In the genomic region with DNA sequence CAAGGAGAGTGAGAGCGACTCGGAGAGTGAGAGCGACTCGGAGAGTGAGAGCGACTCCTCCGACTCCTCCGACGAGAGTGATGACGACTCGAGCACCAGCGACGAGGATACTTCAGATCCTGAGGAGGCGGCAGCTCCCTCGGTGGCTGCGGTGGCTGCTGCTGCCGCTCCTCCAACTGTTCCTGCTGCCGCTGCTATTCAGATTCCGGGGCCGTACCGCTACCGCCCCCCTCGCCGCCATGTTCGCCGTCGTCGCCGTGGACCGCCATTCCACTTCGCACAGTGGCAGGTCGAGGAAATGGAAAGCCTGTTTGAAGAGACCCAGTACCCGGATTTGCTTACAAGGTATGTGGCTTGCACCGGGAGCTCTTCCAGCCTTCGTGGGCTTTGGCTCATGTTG, we compare ENCODE assay signal across 1 mouse cellular context.
TF ChIP-seq lines count a peak whose summit lies in the region.

No protein-coding gene starts in this region.

TF ChIP-seq in CH12.LX, 34 proteins besides CTCF, POLR2A, EP300 and RAD21 (continued from another document):
- TF ChIP-seq SMC3 (IDR thresholded peaks at IDR 0.05; ENCODE audit: low read depth, low read length) (no peak), PAX5 (IDR thresholded peaks at IDR 0.05; ENCODE audit: low read length) (no peak), ZC3H11A (IDR thresholded peaks at IDR 0.05; ENCODE audit: low read depth, low read length) (no peak), ZNF384 (IDR thresholded peaks at IDR 0.05; ENCODE audit: low read depth, low read length) (no peak), MYC (IDR thresholded peaks at IDR 0.05; ENCODE audit: low read depth, low read length) (no peak), ZKSCAN1 (IDR thresholded peaks at IDR 0.05; ENCODE audit: borderline replicate concordance, low read depth, low read length) (no peak), GABPA (IDR thresholded peaks at IDR 0.05; ENCODE audit: insufficient replicate concordance, low read depth, low read length) (no peak), NELFE (IDR thresholded peaks at IDR 0.05; ENCODE audit: low read depth, low read length) (0 out of 2 replicates have a peak, but pooled peaks have one; percentile 11), MAX (IDR thresholded peaks at IDR 0.05; ENCODE audit: low read length) (peak; percentile 36; the same call in 1 of the 2 replicates), CHD1 (IDR thresholded peaks at IDR 0.05; ENCODE audit: low read depth, low read length) (no peak), POLR2AphosphoS2 (IDR thresholded peaks at IDR 0.05; ENCODE audit: low read depth, low read length) (no peak), MAFK (IDR thresholded peaks at IDR 0.05; ENCODE audit: insufficient replicate concordance, low read length) (no peak), JUN (IDR thresholded peaks at IDR 0.05; ENCODE audit: insufficient read depth, low read depth, low read length) (no peak), CHD2 (IDR thresholded peaks at IDR 0.05; ENCODE audit: low read length) (no peak), ETS1 (conservative IDR thresholded peaks at IDR 0.05; ENCODE audit: low read depth, low read length) (no peak), RCOR1 (conservative IDR thresholded peaks at IDR 0.05; ENCODE audit: low read depth, low read length) (no peak), ZMIZ1 (IDR thresholded peaks at IDR 0.05; ENCODE audit: low read depth, low read length) (no peak), HCFC1 (IDR thresholded peaks at IDR 0.05; ENCODE audit: low read depth, low read length) (0 out of 2 replicates have a peak, but pooled peaks have one; percentile 27), ELF1 (IDR thresholded peaks at IDR 0.05; ENCODE audit: low read depth, low read length) (0 out of 2 replicates have a peak, but pooled peaks have one; percentile 28), TBP (conservative IDR thresholded peaks at IDR 0.05; ENCODE audit: low read depth, low read length) (no peak), SIN3A (IDR thresholded peaks at IDR 0.05; ENCODE audit: low read length) (peak; percentile 69), IRF4 (IDR thresholded peaks at IDR 0.05; ENCODE audit: low read depth, low read length) (no peak), TCF12 (IDR thresholded peaks at IDR 0.05; ENCODE audit: low read depth, low read length) (peak; percentile 26; the same call in 1 of the 2 replicates), NRF1 (IDR thresholded peaks at IDR 0.05; ENCODE audit: low read depth, low read length) (peak; percentile 66), UBTF (IDR thresholded peaks at IDR 0.05; ENCODE audit: low read depth, low read length) (no peak), USF2 (conservative IDR thresholded peaks at IDR 0.05; ENCODE audit: low read depth, low read length) (no peak), MEF2A (IDR thresholded peaks at IDR 0.05; ENCODE audit: borderline replicate concordance, low read depth, low read length) (no peak), JUND (conservative IDR thresholded peaks at IDR 0.05; ENCODE audit: low read depth, low read length) (no peak), E2F4 (IDR thresholded peaks at IDR 0.05; ENCODE audit: insufficient replicate concordance, low read depth, low read length) (no peak)
